Mouse (Mus musculus) heart, embryonic 16.5 days (tissue): ENCODE measurements around the gene Olfr1044. TPM values are rescaled to one million over a fixed set of nuclear protein-coding genes. Genes with fewer than 3 reads are reported as not detected.

Source experiments
- ATAC-seq: fragments of 200-750 bp; cut with Nextera tagmentation; replicated peaks from 2 replicates; pipeline ENCODE4 v1.8.0; 2017; ENCODE audit warnings: moderate number of reproducible peaks; ENCODE audit not compliant: insufficient read depth, low FRiP score; ENCODE audit errors: extremely low read depth
- H3K27ac ChIP-seq: fragments of 300-500 bp; sonication (generic); 2 replicates; pipeline ENCODE4 v1.5.1; 2014; ENCODE audit warnings: mild to moderate bottlenecking, low read length, control low read depth, moderate library complexity
- H3K27me3 ChIP-seq: fragments of 300-500 bp; sonication (generic); 2 replicates; pipeline ENCODE4 v1.6.1; 2014; ENCODE audit warnings: low read length, mixed read lengths; ENCODE audit not compliant: control insufficient read depth, insufficient read depth
- H3K36me3 ChIP-seq: fragments of 300-500 bp; sonication (generic); 2 replicates; pipeline ENCODE4 v1.6.1; 2014; ENCODE audit not compliant: control insufficient read depth, insufficient read depth
- H3K4me1 ChIP-seq: fragments of 300-500 bp; sonication (generic); 2 replicates; pipeline ENCODE4 v1.6.1; 2014; ENCODE audit warnings: low read length, mixed read lengths; ENCODE audit not compliant: control insufficient read depth, insufficient read depth
- H3K4me2 ChIP-seq: fragments of 300-500 bp; sonication (generic); 2 replicates; pipeline ENCODE4 v1.6.1; 2014; ENCODE audit warnings: low read depth, mild to moderate bottlenecking, control low read depth, low read length
- H3K4me3 ChIP-seq: fragments of 300-500 bp; sonication (generic); 2 replicates; pipeline ENCODE4 v1.5.1; 2014; ENCODE audit warnings: mild to moderate bottlenecking, control low read depth, low read length
- H3K9ac ChIP-seq: fragments of 300-500 bp; sonication (generic); 2 replicates; pipeline ENCODE4 v1.6.1; 2014; ENCODE audit warnings: low read length, control low read depth
- H3K9me3 ChIP-seq: fragments of 300-500 bp; sonication (generic); replicated peaks from 2 replicates; pipeline ENCODE4 v1.6.1; 2016; ENCODE audit warnings: low read length; ENCODE audit not compliant: control insufficient read depth
- WGBS: fragments of 180-500 bp; shearing (Covaris S2); extraction: QIAGEN DNeasy Blood & Tissue Kit; methylation state at CpG from one replicate; pipeline ENCODE4 v1.1.7; 2014; 5-methylcytosine and 5-hydroxymethylcytosine counted together
- polyA plus RNA-seq: library from polyadenylated mRNA; unstranded; fragments of >200 nt; fragmentation: Nextera tagmentation; extraction: Ambion mirVana; gene quantifications from 2 replicates; pipeline ENCODE4 v1.2.1, GENCODE M21; 2015

Olfr1044 gene
- polyA plus RNA-seq, 1 experiment from 2014 or later = not detected

DNA sequence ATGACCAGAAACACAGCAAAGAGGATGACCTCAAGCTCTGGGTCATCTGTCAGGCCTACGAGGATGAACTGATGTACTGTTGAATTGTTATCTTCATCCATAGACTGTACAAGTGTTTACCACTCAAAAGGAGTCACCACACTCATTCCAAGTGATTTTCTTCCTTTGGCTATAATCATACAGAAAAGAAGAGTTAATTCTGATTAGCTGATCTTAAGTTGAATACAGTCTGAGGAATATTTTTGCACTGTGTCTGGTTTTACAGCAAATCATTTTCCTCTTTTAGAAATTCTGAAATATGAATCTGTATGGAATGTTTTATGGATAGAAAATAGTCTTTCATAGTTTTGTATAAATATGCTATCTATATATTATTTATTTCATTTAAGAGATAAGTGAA, 31.0 kb downstream of the Olfr1044 start, which contains the start of gene Olfr1040:
TSS of gene Olfr1040 (minus strand) at position 101 of the 400 bp plus-strand sequence.
- WGBS = 50% methylated on average over 1 of the region's 1 CpGs
- ATAC-seq = no peak
- Histone ChIP-seq H3K9me3 (no peaks in the 10 kb centered on the region), H3K4me2 (no peak within 1 kb of the TSS), H3K27ac (no peak within 1 kb of the TSS), H3K4me3 (no peak within 1 kb of the TSS), H3K9ac (no peak within 1 kb of the TSS), H3K27me3 (no peaks in the 10 kb centered on the region), H3K36me3 (no peaks in the 10 kb centered on the region), H3K4me1 (no peaks in the 10 kb centered on the region)

DNA sequence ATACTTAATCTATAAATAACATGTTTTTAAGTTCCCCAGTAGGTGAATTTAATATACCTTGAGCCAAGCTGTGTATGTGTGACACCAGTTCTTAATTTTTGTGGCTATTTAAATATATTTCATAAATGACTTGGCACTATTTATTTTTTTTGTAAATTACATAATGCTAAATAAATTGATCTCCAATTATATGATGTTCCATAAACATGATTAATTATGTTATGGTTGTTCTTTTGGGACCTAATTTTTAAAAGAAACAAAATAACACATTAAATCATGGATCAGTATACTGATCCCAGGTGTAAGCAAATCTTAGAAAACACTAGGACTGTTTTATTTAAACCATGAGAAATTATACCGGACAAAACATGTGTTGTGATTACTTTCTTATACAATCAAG, 41.8 kb downstream of the Olfr1044 start, which contains the start of gene Olfr1039:
TSS of gene Olfr1039 (minus strand) at position 101 of the 400 bp plus-strand sequence.
- H3K27ac ChIP-seq = no peak within 1 kb of the TSS
- H3K9me3 ChIP-seq = peaks cover 5% of the 10 kb centered on the region; the same call in 1 of the 2 replicates
- no peaks in the 10 kb centered on the region for H3K4me1 ChIP-seq
- H3K4me3 ChIP-seq = no peak within 1 kb of the TSS
- no peak within 1 kb of the TSS for H3K4me2 ChIP-seq
- 88% methylated on average over 1 of the region's 1 CpGs for WGBS
- no peak within 1 kb of the TSS for H3K9ac ChIP-seq
- no peaks in the 10 kb centered on the region for H3K36me3 ChIP-seq
- ATAC-seq = no peak
- H3K27me3 ChIP-seq = no peaks in the 10 kb centered on the region

Other genes starting within 250 kb of the Olfr1044 start
- not detected in 2 replicates for gene Olfr1028, start 227.4 kb downstream of the Olfr1044 start, polyA plus RNA-seq
- not detected in 2 replicates for gene Olfr1029, start 203.9 kb downstream of the Olfr1044 start, polyA plus RNA-seq
- gene Olfr1030, start 198.5 kb downstream of the Olfr1044 start, polyA plus RNA-seq = not detected in 2 replicates
- gene Olfr1031, start 187.5 kb downstream of the Olfr1044 start, polyA plus RNA-seq = not detected in 2 replicates
- not detected in 2 replicates for gene Olfr1032, start 172.3 kb downstream of the Olfr1044 start, polyA plus RNA-seq
- 6.3 and 6.4 TPM in 2 replicates for gene Olfr1033, start 157.2 kb downstream of the Olfr1044 start, polyA plus RNA-seq
- 0.07 TPM in 1 of 2 replicates, not detected in the other for gene Olfr1034, start 132.0 kb downstream of the Olfr1044 start, polyA plus RNA-seq
- not detected in 2 replicates for gene Olfr1036, start 103.8 kb downstream of the Olfr1044 start, polyA plus RNA-seq
- not detected in 2 replicates for gene Olfr1037, start 90.4 kb downstream of the Olfr1044 start, polyA plus RNA-seq
- not detected in 2 replicates for gene Olfr1039, start 41.9 kb downstream of the Olfr1044 start, polyA plus RNA-seq
- not detected in 2 replicates for gene Olfr1040, start 31.1 kb downstream of the Olfr1044 start, polyA plus RNA-seq
- gene Olfr1042, start 16.0 kb downstream of the Olfr1044 start, polyA plus RNA-seq = not detected in 2 replicates
- not detected in 2 replicates for gene Olfr1043, start 10.3 kb downstream of the Olfr1044 start, polyA plus RNA-seq
- not detected in 2 replicates for gene Olfr52, start 7.9 kb upstream of the Olfr1044 start, polyA plus RNA-seq
- not detected in 2 replicates for gene Olfr1045, start 25.2 kb upstream of the Olfr1044 start, polyA plus RNA-seq
- not detected in 2 replicates for gene Olfr1046, start 41.5 kb upstream of the Olfr1044 start, polyA plus RNA-seq
- gene Olfr1047, start 53.6 kb upstream of the Olfr1044 start, polyA plus RNA-seq = not detected in 2 replicates
- gene Olfr1048, start 62.5 kb upstream of the Olfr1044 start, polyA plus RNA-seq = not detected in 2 replicates
- not detected in 2 replicates for gene Olfr1049, start 80.5 kb upstream of the Olfr1044 start, polyA plus RNA-seq
- gene Olfr1051, start 101.3 kb upstream of the Olfr1044 start, polyA plus RNA-seq = not detected in 2 replicates
- gene Olfr1052, start 114.6 kb upstream of the Olfr1044 start, polyA plus RNA-seq = not detected in 2 replicates
- not detected in 2 replicates for gene Olfr1053, start 137.5 kb upstream of the Olfr1044 start, polyA plus RNA-seq
- gene Olfr1054, start 157.6 kb upstream of the Olfr1044 start, polyA plus RNA-seq = not detected in 2 replicates
- gene Olfr1055, start 172.5 kb upstream of the Olfr1044 start, polyA plus RNA-seq = not detected in 2 replicates
- not detected in 2 replicates for gene Olfr1056, start 184.6 kb upstream of the Olfr1044 start, polyA plus RNA-seq
- gene Olfr1057, start 200.6 kb upstream of the Olfr1044 start, polyA plus RNA-seq = not detected in 2 replicates
- not detected in 2 replicates for gene Olfr1058, start 210.7 kb upstream of the Olfr1044 start, polyA plus RNA-seq
- not detected in 2 replicates for gene Olfr1061, start 236.2 kb upstream of the Olfr1044 start, polyA plus RNA-seq
- not detected in 2 replicates for gene Olfr1062, start 248.9 kb upstream of the Olfr1044 start, polyA plus RNA-seq